Mouse (Mus musculus) limb, embryonic 11.5 days (tissue): ENCODE measurements around the gene Dcdc2b. TPM values are rescaled to one million over a fixed set of nuclear protein-coding genes. Genes with fewer than 3 reads are reported as not detected.
A peak's percentile ranks its signal among the peaks of the same experiment; 100 is the strongest.

Source experiments
- ATAC-seq: fragments of 200-750 bp; cut with Nextera tagmentation; 2 replicates; pipeline ENCODE4 v1.8.0; 2017; ENCODE audit warnings: low read depth; ENCODE audit not compliant: insufficient number of reproducible peaks, low FRiP score, low TSS enrichment
- DNase-seq: peaks from one replicate; pipeline ENCODE4 v3.0.0-alpha.2; 2015; ENCODE audit warnings: low spot score
- H3K27ac ChIP-seq: fragments of 300-500 bp; sonication (generic); replicated peaks from 2 replicates; pipeline ENCODE4 v1.5.1; 2014; ENCODE audit warnings: low read depth, mild to moderate bottlenecking, low read length
- H3K27me3 ChIP-seq: fragments of 300-500 bp; sonication (generic); 2 replicates; pipeline ENCODE4 v1.6.1; 2014; ENCODE audit warnings: mild to moderate bottlenecking, low read length, mixed read lengths; ENCODE audit not compliant: control insufficient read depth, insufficient read depth
- H3K36me3 ChIP-seq: fragments of 300-500 bp; sonication (generic); 2 replicates; pipeline ENCODE4 v1.6.1; 2014; ENCODE audit warnings: mild to moderate bottlenecking, low read length, moderate library complexity, mixed read lengths; ENCODE audit not compliant: control insufficient read depth, insufficient read depth
- H3K4me1 ChIP-seq: fragments of 300-500 bp; sonication (generic); 2 replicates; pipeline ENCODE4 v1.6.1; 2014; ENCODE audit warnings: low read length, mixed read lengths; ENCODE audit not compliant: control insufficient read depth, insufficient read depth
- H3K4me2 ChIP-seq: fragments of 300-500 bp; sonication (generic); 2 replicates; pipeline ENCODE4 v1.6.1; 2014; ENCODE audit warnings: low read depth, mild to moderate bottlenecking, moderate library complexity; ENCODE audit not compliant: severe bottlenecking
- H3K4me3 ChIP-seq: fragments of 300-500 bp; sonication (generic); 2 replicates; pipeline ENCODE4 v1.5.1; 2014; ENCODE audit warnings: low read depth, low read length
- H3K9ac ChIP-seq: fragments of 300-500 bp; sonication (generic); 2 replicates; pipeline ENCODE4 v1.6.1; 2014; ENCODE audit warnings: mild to moderate bottlenecking, low read length
- H3K9me3 ChIP-seq: fragments of 300-500 bp; sonication (generic); 2 replicates; pipeline ENCODE4 v1.6.1; 2016; ENCODE audit warnings: low read length; ENCODE audit not compliant: control insufficient read depth
- WGBS: fragments of 180-500 bp; shearing (Covaris S2); extraction: QIAGEN DNeasy Blood & Tissue Kit; methylation state at CpG from one replicate; pipeline ENCODE4 v1.1.7; 2014; 5-methylcytosine and 5-hydroxymethylcytosine counted together
- polyA plus RNA-seq: library from polyadenylated mRNA; unstranded; fragments of >200 nt; fragmentation: Nextera tagmentation; extraction: Ambion mirVana; gene quantifications from 2 replicates; pipeline ENCODE4 v1.2.1, GENCODE M21; 2014

The Dcdc2b gene
- polyA plus RNA-seq, 1 experiment from 2014 or later: 2.8 TPM

DNA sequence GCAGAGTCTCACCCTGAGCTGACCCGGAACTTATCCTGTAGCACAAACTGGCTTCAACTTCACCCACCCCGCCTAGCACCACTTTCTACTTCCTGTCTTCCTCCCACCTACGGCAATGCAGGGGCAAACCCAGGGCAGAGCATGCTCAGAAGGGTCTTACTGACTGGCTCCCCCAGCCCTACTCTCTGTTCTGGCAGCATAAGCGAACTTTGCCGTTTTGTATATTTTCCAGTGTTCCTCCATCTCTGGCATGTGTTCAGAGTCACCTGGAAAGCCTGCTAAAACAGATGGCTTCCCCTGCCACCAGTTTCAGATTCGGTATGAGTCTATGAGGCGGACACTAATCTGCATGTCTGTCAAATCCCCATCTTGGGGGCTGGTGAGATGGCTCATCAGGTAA is 33.7 kb downstream of the Dcdc2b start:
- Histone ChIP-seq H3K4me2 (no peak overlapping the region), H3K9me3 (no peaks in the 10 kb centered on the region), H3K4me1 (peaks cover 7% of the 10 kb centered on the region; the same call in 1 of the 2 replicates), H3K36me3 (no peaks in the 10 kb centered on the region), H3K27me3 (no peaks in the 10 kb centered on the region), H3K4me3 (no peak overlapping the region), H3K27ac (no peak overlapping the region), H3K9ac (no peak overlapping the region)
- ATAC-seq (no peak), DNase-seq (no peak)
- 61% methylated on average over 7 of the region's 7 CpGs for WGBS

DNA sequence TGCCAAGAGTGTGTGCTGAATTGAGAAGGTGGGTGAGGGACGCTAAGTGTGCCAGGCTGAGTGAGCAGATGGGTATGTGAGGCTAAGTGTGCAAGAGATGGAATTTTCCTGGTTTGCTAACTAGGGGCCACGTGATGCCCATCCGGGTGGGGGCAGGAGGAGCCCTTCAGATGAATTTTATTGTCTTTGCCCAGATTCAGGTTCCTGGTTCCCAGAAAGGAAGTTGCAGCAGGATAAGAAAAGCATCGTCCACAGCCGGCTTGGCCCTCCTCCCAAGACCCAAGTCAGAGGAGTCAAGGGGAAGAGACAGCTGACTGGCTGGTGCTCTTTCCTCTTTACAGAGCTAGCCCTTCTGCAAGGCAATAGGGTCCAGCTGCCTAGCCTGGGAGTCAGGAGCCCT is 35.6 kb downstream of the Dcdc2b start, which contains the start of gene Fam167b:
Gene Fam167b (minus strand): TSS at position 84 of the 400 bp plus-strand sequence.
- ATAC-seq (no peak), DNase-seq (no peak)
- H3K36me3 ChIP-seq: no peaks in the 10 kb centered on the region
- 90% methylated on average over 5 of the region's 5 CpGs for WGBS
- no peak within 1 kb of the TSS for H3K27ac ChIP-seq
- H3K4me3 ChIP-seq: no peak within 1 kb of the TSS
- H3K27me3 ChIP-seq: no peaks in the 10 kb centered on the region
- no peak within 1 kb of the TSS; the same call in 1 of the 2 replicates for H3K9ac ChIP-seq
- H3K4me2 ChIP-seq: no peak within 1 kb of the TSS
- H3K4me1 ChIP-seq: peaks cover 11% of the 10 kb centered on the region; the same call in 1 of the 2 replicates
- no peaks in the 10 kb centered on the region for H3K9me3 ChIP-seq

DNA sequence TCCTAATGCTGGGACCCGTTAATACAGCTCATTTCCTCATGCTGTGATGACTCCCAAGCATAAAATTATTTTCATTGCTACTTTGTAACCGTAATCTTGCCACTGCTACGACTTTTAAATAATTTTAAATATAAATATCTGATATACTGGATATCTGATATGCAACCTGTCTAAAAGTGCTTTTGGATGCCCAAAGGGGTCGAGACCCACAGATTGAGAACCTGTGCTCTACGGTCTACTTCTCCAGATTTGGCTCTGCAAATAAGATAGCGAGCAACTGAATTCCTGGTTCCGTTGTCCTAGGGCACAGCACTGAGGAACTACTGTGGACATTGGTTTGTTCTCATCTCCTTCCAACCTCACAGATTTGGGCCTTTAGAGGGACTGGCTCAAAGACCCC is 36.4 kb downstream of the Dcdc2b start:
- no peak overlapping the region for H3K27ac ChIP-seq
- no peak for DNase-seq

DNA sequence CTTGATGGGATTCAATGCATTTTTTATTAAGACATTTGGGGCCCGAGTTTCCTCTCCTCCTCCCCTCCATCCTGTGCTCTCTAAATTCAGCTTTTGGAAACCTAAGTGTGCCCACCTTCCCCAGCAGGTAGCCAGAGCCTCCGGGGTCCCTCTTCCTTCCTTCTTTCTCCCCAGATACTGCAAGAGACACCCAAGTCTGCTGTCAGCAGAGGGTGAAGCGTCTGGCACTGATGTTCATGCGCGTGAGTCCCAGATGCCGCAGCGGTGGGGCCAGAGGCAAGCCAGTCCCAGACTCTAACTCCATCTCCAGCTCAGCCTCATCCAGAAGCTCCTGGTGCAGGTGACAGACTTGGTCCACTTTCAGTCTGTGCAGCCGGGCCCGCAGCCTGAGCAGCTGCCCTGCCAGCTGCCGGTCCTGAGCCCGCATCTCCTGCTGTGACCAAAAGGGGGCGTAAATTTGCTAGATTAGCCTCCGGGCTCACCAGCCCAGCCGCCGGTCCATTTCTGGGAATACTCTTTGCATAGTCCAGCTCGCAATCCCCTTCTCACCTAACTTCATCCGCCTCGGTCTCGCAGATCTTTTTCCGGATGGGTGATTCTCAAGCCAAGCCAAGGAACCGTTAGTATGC is 37.1 kb downstream of the Dcdc2b start:
- H3K4me1 ChIP-seq: peaks cover 11% of the 10 kb centered on the region; the same call in 1 of the 2 replicates
- H3K36me3 ChIP-seq: no peaks in the 10 kb centered on the region
- H3K4me3 ChIP-seq: no peak overlapping the region
- WGBS: 40% methylated on average over 21 of the region's 21 CpGs
- H3K9ac ChIP-seq: peak overlapping the region; percentile 30
- H3K9me3 ChIP-seq: no peaks in the 10 kb centered on the region
- no peak overlapping the region for H3K27ac ChIP-seq
- no peak overlapping the region for H3K4me2 ChIP-seq
- no peaks in the 10 kb centered on the region for H3K27me3 ChIP-seq
- DNase-seq: peak; percentile 76
- no peak for ATAC-seq

More for the DNA sequence above, 36.4 kb downstream of the Dcdc2b start:
- Histone ChIP-seq H3K9ac (no peak overlapping the region), H3K36me3 (no peaks in the 10 kb centered on the region), H3K4me2 (no peak overlapping the region), H3K4me3 (no peak overlapping the region), H3K9me3 (no peaks in the 10 kb centered on the region), H3K27me3 (no peaks in the 10 kb centered on the region), H3K4me1 (peaks cover 11% of the 10 kb centered on the region; the same call in 1 of the 2 replicates)
- WGBS: 86% methylated on average over 7 of the region's 7 CpGs
- no peak for ATAC-seq

DNA sequence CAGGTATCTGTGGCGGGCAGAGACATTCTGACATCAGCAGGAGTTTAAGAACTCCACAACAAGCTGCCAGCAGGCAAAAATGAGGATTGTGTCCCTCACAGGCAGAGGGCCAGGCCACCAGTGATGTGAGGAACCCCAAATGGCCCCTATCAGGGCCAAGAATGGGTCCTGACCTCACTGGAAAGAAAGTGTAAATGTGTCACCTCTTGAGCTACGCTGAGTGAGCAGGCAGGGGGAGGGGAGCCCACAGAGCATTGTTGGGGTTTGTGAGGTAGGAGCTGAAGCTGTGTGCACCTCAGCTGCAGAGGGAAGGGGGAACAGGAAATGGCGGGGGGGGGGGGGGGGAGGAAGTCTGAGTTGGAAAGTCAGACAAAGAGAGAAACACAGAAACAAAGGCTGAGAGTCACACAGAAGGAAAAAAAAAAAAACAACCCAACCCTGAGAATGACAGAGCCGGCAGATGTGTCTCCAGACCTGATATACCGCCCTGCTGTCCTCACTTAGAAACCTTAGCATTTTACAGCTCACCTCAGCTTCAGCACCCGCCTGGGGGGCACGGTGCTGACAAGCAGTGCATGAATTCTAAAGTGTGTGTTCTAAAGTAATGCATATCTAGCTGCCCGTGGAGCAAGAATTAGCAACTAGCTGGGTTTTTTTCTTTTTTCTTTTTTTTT is 38.7 kb downstream of the Dcdc2b start:
- Histone ChIP-seq H3K9me3 (no peaks in the 10 kb centered on the region), H3K4me3 (no peak overlapping the region), H3K27ac (peak overlapping the region; percentile 72), H3K27me3 (no peaks in the 10 kb centered on the region), H3K4me1 (peaks cover 11% of the 10 kb centered on the region; the same call in 1 of the 2 replicates), H3K9ac (peak overlapping the region; percentile 55), H3K4me2 (0 out of 2 replicates have a peak overlapping the region, but pooled peaks have one; percentile 4), H3K36me3 (no peaks in the 10 kb centered on the region)
- 0 out of 2 replicates have a peak, but pooled peaks have one; percentile 47 for ATAC-seq
- WGBS: 38% methylated on average over 7 of the region's 8 CpGs
- DNase-seq: peak; percentile 57

DNA sequence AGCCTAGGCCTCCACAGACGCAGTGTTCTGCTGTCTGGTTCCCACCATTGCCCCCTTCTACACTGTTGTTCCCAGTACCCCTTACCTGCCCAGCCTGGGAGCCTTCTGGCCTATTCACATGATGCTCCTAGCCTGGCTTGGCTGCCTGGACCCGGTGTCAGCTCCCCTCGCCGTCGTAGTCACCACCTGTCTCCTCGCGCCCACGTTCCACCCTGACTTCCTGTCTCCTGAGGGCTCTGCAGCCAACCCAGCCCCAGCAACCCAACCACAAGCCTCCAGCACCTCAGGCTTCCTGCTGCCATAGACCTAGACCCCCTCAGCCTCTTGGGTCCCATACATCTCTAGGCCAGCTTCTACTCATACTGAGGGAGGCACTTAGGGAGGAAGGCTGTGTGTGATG is 40.6 kb downstream of the Dcdc2b start, which contains the start of gene Lck:
Gene Lck (minus strand): TSS at position 212 of the 400 bp plus-strand sequence.
- Histone ChIP-seq H3K36me3 (no peaks in the 10 kb centered on the region), H3K27ac (no peak within 1 kb of the TSS), H3K4me1 (peaks cover 11% of the 10 kb centered on the region; the same call in 1 of the 2 replicates), H3K27me3 (no peaks in the 10 kb centered on the region), H3K9ac (no peak within 1 kb of the TSS), H3K4me3 (no peak within 1 kb of the TSS), H3K4me2 (no peak within 1 kb of the TSS), H3K9me3 (no peaks in the 10 kb centered on the region)
- WGBS: 93% methylated on average over 8 of the region's 8 CpGs
- no peak for DNase-seq
- no peak for ATAC-seq

DNA sequence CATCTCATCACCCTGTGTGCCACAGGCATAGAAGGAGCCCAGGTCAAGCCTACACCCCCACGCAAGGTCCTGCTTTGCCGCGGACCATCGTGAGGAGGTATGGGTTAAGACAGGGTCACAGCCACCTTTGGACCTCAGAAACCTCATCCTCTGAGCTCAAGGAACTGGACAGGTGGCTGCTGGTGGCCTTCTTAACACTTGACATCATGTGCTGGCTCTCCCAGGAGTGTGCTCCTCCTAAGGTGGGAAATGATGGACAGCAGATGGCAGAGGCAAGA is 41.0 kb downstream of the Dcdc2b start:
- no peak overlapping the region for H3K27ac ChIP-seq
- WGBS: 99% methylated on average over 4 of the region's 4 CpGs
- no peaks in the 10 kb centered on the region for H3K36me3 ChIP-seq
- H3K4me1 ChIP-seq: peaks cover 11% of the 10 kb centered on the region; the same call in 1 of the 2 replicates
- ATAC-seq (no peak), DNase-seq (no peak)
- H3K9me3 ChIP-seq: no peaks in the 10 kb centered on the region
- H3K4me3 ChIP-seq: no peak overlapping the region
- H3K9ac ChIP-seq: no peak overlapping the region
- H3K4me2 ChIP-seq: no peak overlapping the region
- H3K27me3 ChIP-seq: no peaks in the 10 kb centered on the region

DNA sequence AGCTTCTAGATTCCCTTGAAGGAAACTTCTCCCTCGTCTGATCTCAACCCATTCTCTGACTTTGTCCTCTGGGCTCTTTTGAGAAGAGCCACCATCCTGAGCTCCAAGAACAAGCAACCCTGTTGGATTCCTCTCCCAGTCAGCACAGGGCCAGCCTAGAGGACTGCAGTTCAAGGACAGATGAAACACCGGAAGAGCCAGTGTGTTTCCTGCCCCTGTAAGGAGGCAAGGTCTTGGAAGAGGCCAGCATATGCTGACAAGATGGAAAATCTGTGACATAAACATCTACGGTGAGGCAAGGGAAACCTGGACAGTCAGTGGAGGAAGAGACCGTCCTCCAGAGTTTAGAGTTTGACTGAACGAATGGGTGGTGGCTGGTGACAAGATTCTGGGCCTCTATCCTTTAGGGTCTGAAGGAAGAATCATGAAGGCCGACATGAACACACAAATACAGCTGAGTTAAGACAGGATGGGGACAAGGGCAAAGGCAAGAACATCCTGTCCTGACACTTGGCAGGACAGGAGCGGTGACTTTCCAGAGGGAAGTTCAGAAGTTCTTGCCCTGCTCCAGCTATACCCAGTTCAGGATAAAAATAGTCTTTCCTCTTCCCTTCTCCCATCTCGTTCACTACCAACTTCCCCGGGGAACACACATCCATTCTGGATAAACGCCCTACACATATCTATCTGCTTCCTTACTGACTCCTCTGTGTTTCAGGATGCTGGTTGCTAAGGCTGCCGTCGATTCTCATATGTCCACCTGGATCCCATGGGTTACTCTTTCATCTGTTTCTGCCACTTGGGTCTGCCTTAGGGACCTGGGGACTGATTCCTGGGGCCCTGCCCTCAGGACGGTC is 41.6 kb downstream of the Dcdc2b start:
- WGBS: 85% methylated on average over 13 of the region's 13 CpGs
- Histone ChIP-seq H3K27me3 (no peaks in the 10 kb centered on the region), H3K36me3 (no peaks in the 10 kb centered on the region), H3K9me3 (no peaks in the 10 kb centered on the region), H3K9ac (no peak overlapping the region), H3K27ac (no peak overlapping the region), H3K4me3 (no peak overlapping the region), H3K4me2 (no peak overlapping the region), H3K4me1 (peaks cover 11% of the 10 kb centered on the region; the same call in 1 of the 2 replicates)
- no peak for DNase-seq
- ATAC-seq: no peak
